Mouse (Mus musculus) myocyte (in vitro differentiated cells): ENCODE results near the gene Scrn3.

ENCODE experiments used
- E2F4 ChIP-seq: IDR thresholded peaks from one replicate; pipeline ENCODE4 v1.6.1; 2011; ENCODE audit warnings: mild to moderate bottlenecking, control low read depth, moderate library complexity; ENCODE audit not compliant: insufficient read depth
- MYOD1 ChIP-seq, 3 experiments: IDR thresholded peaks; one replicate each; pipeline ENCODE4 v1.6.1; 2011; ENCODE audit warnings: control low read depth in 2 of 3, low read depth in 2 of 3, mild to moderate bottlenecking in 2 of 3, moderate library complexity in 1 of 3; ENCODE audit not compliant: insufficient read length in 2 of 3, control insufficient read depth in 1 of 3
- MYOG ChIP-seq, 3 experiments: IDR thresholded peaks; one replicate each; pipeline ENCODE4 v1.6.1; 2011; ENCODE audit warnings: control low read depth in 2 of 3, low read depth in 2 of 3, mild to moderate bottlenecking in 2 of 3; ENCODE audit not compliant: insufficient read length in 2 of 3, control insufficient read depth in 1 of 3, insufficient read depth in 1 of 3
- POLR2A ChIP-seq: IDR thresholded peaks from one replicate; pipeline ENCODE4 v1.6.1; 2011; ENCODE audit warnings: low read depth, mild to moderate bottlenecking, control low read depth, moderate library complexity; ENCODE audit not compliant: insufficient read length
- POLR2AphosphoS2 ChIP-seq: IDR thresholded peaks from one replicate; pipeline ENCODE4 v1.6.1; 2011; ENCODE audit warnings: low read depth, control low read depth; ENCODE audit not compliant: insufficient read length
- SRF ChIP-seq: IDR thresholded peaks from one replicate; pipeline ENCODE4 v1.6.1; 2011; ENCODE audit warnings: low read depth; ENCODE audit not compliant: control insufficient read depth, insufficient read length
- USF1 ChIP-seq: IDR thresholded peaks from one replicate; pipeline ENCODE4 v1.6.1; 2011; ENCODE audit warnings: low read depth, mild to moderate bottlenecking, control low read depth, moderate library complexity

DNA sequence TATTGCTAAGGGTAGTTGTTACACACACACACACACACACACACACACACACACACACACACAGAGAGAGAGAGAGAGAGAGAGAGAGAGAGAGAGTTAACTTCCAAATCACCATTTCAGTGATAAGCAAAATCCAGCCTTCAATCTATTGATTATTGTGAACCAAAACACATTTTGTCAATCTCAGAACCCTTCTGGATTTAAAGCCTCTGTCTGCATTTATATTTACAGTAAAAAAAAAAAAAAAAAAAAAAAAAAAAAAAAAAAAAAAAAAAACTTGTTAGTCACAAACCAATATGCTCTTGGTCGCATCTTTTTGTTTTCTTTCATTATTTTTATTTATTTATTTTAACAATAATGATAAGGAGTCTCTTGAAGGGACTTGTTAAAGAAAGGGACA lies 45.8 kb upstream of the Scrn3 start:
- TF ChIP-seq USF1 (no peak), POLR2A (no peak), E2F4 (no peak), POLR2AphosphoS2 (no peak), MYOD1 (IDR thresholded peaks at IDR 0.05; ENCODE audit: control insufficient read depth in 1 of 3, insufficient read length in 2 of 3, low read depth in 2 of 3) (no peak), SRF (no peak), MYOG (IDR thresholded peaks at IDR 0.05; ENCODE audit: control insufficient read depth in 1 of 3, insufficient read depth in 1 of 3, insufficient read length in 2 of 3, low read depth in 2 of 3) (no peak)
